Mouse (Mus musculus) heart, adult 2 months (tissue): ENCODE results near the gene Sdk2.

Experiments used
- CTCF ChIP-seq: fragments of 200-600 bp; IDR thresholded peaks from 2 replicates; pipeline ENCODE4 v1.8.1; 2022; ENCODE audit warnings: antibody characterized with exemption, mild to moderate bottlenecking, moderate library complexity
- POLR2A ChIP-seq: fragments of 200-500 bp; IDR thresholded peaks from 2 replicates; pipeline ENCODE4 v1.6.1; 2011; ENCODE audit warnings: mild to moderate bottlenecking, low read depth, low read length, control low read depth; ENCODE audit not compliant: insufficient read depth

GRCm38 (mm10) chr11:113771187-113771586 is 295.7 kb downstream of the Sdk2 start:
- TF ChIP-seq CTCF, result no peak
- no peak for TF ChIP-seq POLR2A
